Mouse (Mus musculus) lung, adult 2 months (tissue): ENCODE data around the gene Cdhr2.

Experiments used
- CTCF ChIP-seq: fragments of 200-500 bp; IDR thresholded peaks from 2 replicates; pipeline ENCODE4 v1.5.1; 2011; ENCODE audit warnings: mild to moderate bottlenecking, low read length, control low read depth; ENCODE audit not compliant: insufficient read depth
- POLR2A ChIP-seq: fragments of 200-500 bp; IDR thresholded peaks from 2 replicates; pipeline ENCODE4 v1.6.1; 2011; ENCODE audit warnings: low read depth, mild to moderate bottlenecking, control low read depth, low read length, borderline replicate concordance; ENCODE audit errors: extremely low read depth

GRCm38 (mm10) chr13:54723143-54723542 is 21.9 kb downstream of the Cdhr2 start:
- TF ChIP-seq CTCF (no peak), POLR2A (no peak)
